Mouse (Mus musculus): ENCODE measurements around the gene Olfr593. TPM values are rescaled to one million over a fixed set of nuclear protein-coding genes. Genes with fewer than 3 reads are reported as not detected.
"Not testable (repeated sequence)": the region's sequence is repeated elsewhere in the genome, so short reads cannot be mapped to it uniquely, and the experiment has no call there.

Gene Olfr593
- not detected in 2 replicates for polyA plus RNA-seq (2015; fragmentation: Nextera tagmentation; extraction: Ambion mirVana)

GRCm38 (mm10) chr7:103211562-103211961, at the start of gene Olfr593:
Olfr593 (plus strand) TSS chr7:103211862.
- no peak for ATAC-seq
- Histone ChIP-seq H3K27ac (ENCODE audit: low read length) (no peak within 1 kb of the TSS), H3K4me2 (ENCODE audit: low read depth, low read length) (no peak within 1 kb of the TSS), H3K4me1 (ENCODE audit: control insufficient read depth, insufficient read depth, low read length) (no peaks in the 10 kb centered on the region), H3K9me3 (ENCODE audit: control insufficient read depth, low read length) (no peaks in the 10 kb centered on the region), H3K27me3 (replicated peaks; ENCODE audit: control insufficient read depth, insufficient read depth, low read length) (no peaks in the 10 kb centered on the region), H3K9ac (ENCODE audit: low read depth, low read length) (no peak within 1 kb of the TSS), H3K36me3 (ENCODE audit: control insufficient read depth, insufficient read depth, low read length) (no peaks in the 10 kb centered on the region), H3K4me3 (ENCODE audit: low read length) (no peak within 1 kb of the TSS)
- WGBS: 73% methylated on average over 1 of the region's 1 CpGs

GRCm38 (mm10) chr7:103169697-103170096, 42.0 kb upstream of the Olfr593 start:
- H3K4me3 ChIP-seq (ENCODE audit: low read length): no peak overlapping the region
- WGBS: 80% methylated on average over 5 of the region's 5 CpGs
- no peaks in the 10 kb centered on the region for H3K9me3 ChIP-seq (ENCODE audit: control insufficient read depth, low read length)
- no peak overlapping the region for H3K4me2 ChIP-seq (ENCODE audit: low read depth, low read length)
- H3K27me3 ChIP-seq (replicated peaks; ENCODE audit: control insufficient read depth, insufficient read depth, low read length): no peaks in the 10 kb centered on the region
- H3K36me3 ChIP-seq (ENCODE audit: control insufficient read depth, insufficient read depth, low read length): no peaks in the 10 kb centered on the region
- no peak for ATAC-seq
- no peak overlapping the region for H3K27ac ChIP-seq (ENCODE audit: low read length)
- H3K4me1 ChIP-seq (ENCODE audit: control insufficient read depth, insufficient read depth, low read length): no peaks in the 10 kb centered on the region
- H3K9ac ChIP-seq (ENCODE audit: low read depth, low read length): no peak overlapping the region

- H3K9me3 ChIP-seq (ENCODE audit: control insufficient read depth, low read length): peaks cover 7% of the 10 kb centered on the region; the same call in 1 of the 2 replicates
- 67% methylated on average over 1 of the region's 1 CpGs for WGBS
- no peak within 1 kb of the TSS for H3K27ac ChIP-seq (ENCODE audit: low read length)
- ATAC-seq: no peak
- no peaks in the 10 kb centered on the region for H3K27me3 ChIP-seq (replicated peaks; ENCODE audit: control insufficient read depth, insufficient read depth, low read length)
- H3K4me3 ChIP-seq (ENCODE audit: low read length): no peak within 1 kb of the TSS
- H3K9ac ChIP-seq (ENCODE audit: low read depth, low read length): no peak within 1 kb of the TSS
- H3K4me2 ChIP-seq (ENCODE audit: low read depth, low read length): no peak within 1 kb of the TSS
- H3K4me1 ChIP-seq (ENCODE audit: control insufficient read depth, insufficient read depth, low read length): no peaks in the 10 kb centered on the region
- no peaks in the 10 kb centered on the region for H3K36me3 ChIP-seq (ENCODE audit: control insufficient read depth, insufficient read depth, low read length)
Measured at GRCm38 (mm10) chr7:103178240-103178639, 33.4 kb upstream of the Olfr593 start, which contains the start of gene Olfr591. Olfr591 (minus strand) TSS chr7:103178340.

- H3K9ac ChIP-seq (ENCODE audit: low read depth, low read length): not testable (repeated sequence)
Measured at GRCm38 (mm10) chr7:103184503-103184902, 27.2 kb upstream of the Olfr593 start, which contains the start of gene Olfr592. Olfr592 (plus strand) TSS chr7:103184803.

GRCm38 (mm10) chr7:103212050-103212449, 388 bp downstream of the Olfr593 start:
- not testable (repeated sequence) for H3K9ac ChIP-seq (ENCODE audit: low read depth, low read length); H3K9me3 ChIP-seq (ENCODE audit: control insufficient read depth, low read length); H3K36me3 ChIP-seq (ENCODE audit: control insufficient read depth, insufficient read depth, low read length); H3K4me2 ChIP-seq (ENCODE audit: low read depth, low read length); H3K27me3 ChIP-seq (replicated peaks; ENCODE audit: control insufficient read depth, insufficient read depth, low read length); H3K4me3 ChIP-seq (ENCODE audit: low read length); ATAC-seq; H3K27ac ChIP-seq (ENCODE audit: low read length); H3K4me1 ChIP-seq (ENCODE audit: control insufficient read depth, insufficient read depth, low read length)
- WGBS: 82% methylated on average over 5 of the region's 5 CpGs

More at GRCm38 (mm10) chr7:103184503-103184902, 27.2 kb upstream of the Olfr593 start, which contains the start of gene Olfr592:
- not testable (repeated sequence) for H3K36me3 ChIP-seq (ENCODE audit: control insufficient read depth, insufficient read depth, low read length); H3K4me2 ChIP-seq (ENCODE audit: low read depth, low read length); ATAC-seq; H3K27ac ChIP-seq (ENCODE audit: low read length); H3K9me3 ChIP-seq (ENCODE audit: control insufficient read depth, low read length); H3K27me3 ChIP-seq (replicated peaks; ENCODE audit: control insufficient read depth, insufficient read depth, low read length); H3K4me3 ChIP-seq (ENCODE audit: low read length); H3K4me1 ChIP-seq (ENCODE audit: control insufficient read depth, insufficient read depth, low read length)
- 80% methylated on average over 1 of the region's 1 CpGs for WGBS

GRCm38 (mm10) chr7:103216696-103217095, 5.0 kb downstream of the Olfr593 start, which contains the start of gene Olfr594:
Olfr594 (plus strand) TSS chr7:103216996.
- Histone ChIP-seq H3K36me3 (ENCODE audit: control insufficient read depth, insufficient read depth, low read length) (no peaks in the 10 kb centered on the region), H3K4me1 (ENCODE audit: control insufficient read depth, insufficient read depth, low read length) (no peaks in the 10 kb centered on the region), H3K27me3 (replicated peaks; ENCODE audit: control insufficient read depth, insufficient read depth, low read length) (no peaks in the 10 kb centered on the region), H3K4me2 (ENCODE audit: low read depth, low read length) (no peak within 1 kb of the TSS), H3K27ac (ENCODE audit: low read length) (no peak within 1 kb of the TSS), H3K4me3 (ENCODE audit: low read length) (no peak within 1 kb of the TSS), H3K9ac (ENCODE audit: low read depth, low read length) (no peak within 1 kb of the TSS), H3K9me3 (ENCODE audit: control insufficient read depth, low read length) (no peaks in the 10 kb centered on the region)
- no peak for ATAC-seq

GRCm38 (mm10) chr7:103252405-103252804, 40.7 kb downstream of the Olfr593 start, which contains the start of gene Usp17ld:
Usp17ld (minus strand) TSS chr7:103252505.
- H3K4me2 ChIP-seq (ENCODE audit: low read depth, low read length); H3K4me3 ChIP-seq (ENCODE audit: low read length); ATAC-seq; H3K9me3 ChIP-seq (ENCODE audit: control insufficient read depth, low read length); H3K36me3 ChIP-seq (ENCODE audit: control insufficient read depth, insufficient read depth, low read length); H3K4me1 ChIP-seq (ENCODE audit: control insufficient read depth, insufficient read depth, low read length); H3K27me3 ChIP-seq (replicated peaks; ENCODE audit: control insufficient read depth, insufficient read depth, low read length); H3K9ac ChIP-seq (ENCODE audit: low read depth, low read length); H3K27ac ChIP-seq (ENCODE audit: low read length): not testable (repeated sequence)

Small RNA genes lying within 50 kb of the gene (microRNA-seq; reads per million reads assigned to microRNA genes)
- not detected for gene Gm25171

Other genes with a start within 250 kb of the Olfr593 start
- not detected in 2 replicates for gene Olfr576, start 249.2 kb upstream of the Olfr593 start, polyA plus RNA-seq (2015; fragmentation: Nextera tagmentation; extraction: Ambion mirVana)
- gene Olfr577, start 235.9 kb upstream of the Olfr593 start, polyA plus RNA-seq (2015; fragmentation: Nextera tagmentation; extraction: Ambion mirVana): not detected in 2 replicates
- not detected in 2 replicates for gene Olfr578, start 222.5 kb upstream of the Olfr593 start, polyA plus RNA-seq (2015; fragmentation: Nextera tagmentation; extraction: Ambion mirVana)
- not detected in 2 replicates for gene Olfr582, start 173.8 kb upstream of the Olfr593 start, polyA plus RNA-seq (2015; fragmentation: Nextera tagmentation; extraction: Ambion mirVana)
- gene Olfr583, start 160.6 kb upstream of the Olfr593 start, polyA plus RNA-seq (2015; fragmentation: Nextera tagmentation; extraction: Ambion mirVana): not detected in 2 replicates
- gene Olfr584, start 130.0 kb upstream of the Olfr593 start, polyA plus RNA-seq (2015; fragmentation: Nextera tagmentation; extraction: Ambion mirVana): not detected in 2 replicates
- not detected in 2 replicates for gene Olfr585, start 114.1 kb upstream of the Olfr593 start, polyA plus RNA-seq (2015; fragmentation: Nextera tagmentation; extraction: Ambion mirVana)
- not detected in 2 replicates for gene Olfr586, start 86.2 kb upstream of the Olfr593 start, polyA plus RNA-seq (2015; fragmentation: Nextera tagmentation; extraction: Ambion mirVana)
- gene Olfr588-ps1, start 71.0 kb upstream of the Olfr593 start, polyA plus RNA-seq (2015; fragmentation: Nextera tagmentation; extraction: Ambion mirVana): not detected in 2 replicates
- gene Olfr589, start 55.5 kb upstream of the Olfr593 start, polyA plus RNA-seq (2015; fragmentation: Nextera tagmentation; extraction: Ambion mirVana): not detected in 2 replicates
- not detected in 2 replicates for gene Olfr591, start 33.5 kb upstream of the Olfr593 start, polyA plus RNA-seq (2015; fragmentation: Nextera tagmentation; extraction: Ambion mirVana)
- not detected in 2 replicates for gene Olfr592, start 27.1 kb upstream of the Olfr593 start, polyA plus RNA-seq (2015; fragmentation: Nextera tagmentation; extraction: Ambion mirVana)
- not detected in 2 replicates for gene Olfr594, start 5.1 kb downstream of the Olfr593 start, polyA plus RNA-seq (2015; fragmentation: Nextera tagmentation; extraction: Ambion mirVana)
- gene Usp17ld, start 40.6 kb downstream of the Olfr593 start, polyA plus RNA-seq (2015; fragmentation: Nextera tagmentation; extraction: Ambion mirVana): not detected in 2 replicates
- gene Olfr596, start 93.8 kb downstream of the Olfr593 start, polyA plus RNA-seq (2015; fragmentation: Nextera tagmentation; extraction: Ambion mirVana): not detected in 2 replicates
- not detected in 2 replicates for gene Olfr597, start 104.5 kb downstream of the Olfr593 start, polyA plus RNA-seq (2015; fragmentation: Nextera tagmentation; extraction: Ambion mirVana)
- not detected in 2 replicates for gene Olfr598, start 111.7 kb downstream of the Olfr593 start, polyA plus RNA-seq (2015; fragmentation: Nextera tagmentation; extraction: Ambion mirVana)
- not detected in 2 replicates for gene Olfr599, start 124.1 kb downstream of the Olfr593 start, polyA plus RNA-seq (2015; fragmentation: Nextera tagmentation; extraction: Ambion mirVana)
- gene Olfr600, start 137.8 kb downstream of the Olfr593 start, polyA plus RNA-seq (2015; fragmentation: Nextera tagmentation; extraction: Ambion mirVana): not detected in 2 replicates
- gene Olfr601, start 150.8 kb downstream of the Olfr593 start, polyA plus RNA-seq (2015; fragmentation: Nextera tagmentation; extraction: Ambion mirVana): not detected in 2 replicates
- not detected in 2 replicates for gene Olfr603, start 174.3 kb downstream of the Olfr593 start, polyA plus RNA-seq (2015; fragmentation: Nextera tagmentation; extraction: Ambion mirVana)
- gene Usp17lc, start 203.2 kb downstream of the Olfr593 start, polyA plus RNA-seq (2015; fragmentation: Nextera tagmentation; extraction: Ambion mirVana): not detected in 2 replicates
- not detected in 2 replicates for gene Olfr605, start 233.6 kb downstream of the Olfr593 start, polyA plus RNA-seq (2015; fragmentation: Nextera tagmentation; extraction: Ambion mirVana)
- gene Olfr606, start 237.2 kb downstream of the Olfr593 start, polyA plus RNA-seq (2015; fragmentation: Nextera tagmentation; extraction: Ambion mirVana): not detected in 2 replicates